Mouse (Mus musculus) hindbrain, embryonic 15.5 days (tissue): Measurements from ENCODE around the gene Parva. TPM values are rescaled to one million over a fixed set of nuclear protein-coding genes. Genes with fewer than 3 reads are reported as not detected.

Source experiments
- ATAC-seq: fragments of 200-750 bp; cut with Nextera tagmentation; 2 replicates; pipeline ENCODE4 v1.8.0; 2017; ENCODE audit warnings: low read depth, moderate number of reproducible peaks, moderate TSS enrichment; ENCODE audit not compliant: low FRiP score
- H3K27ac ChIP-seq: fragments of 300-500 bp; sonication (generic); replicated peaks from 2 replicates; pipeline ENCODE4 v1.5.1; 2015; ENCODE audit warnings: mild to moderate bottlenecking, inconsistent platforms
- H3K27me3 ChIP-seq: fragments of 300-500 bp; sonication (generic); 2 replicates; pipeline ENCODE4 v1.6.1; 2015; ENCODE audit warnings: control low read depth, inconsistent platforms
- H3K36me3 ChIP-seq: fragments of 300-500 bp; sonication (generic); 2 replicates; pipeline ENCODE4 v1.6.1; 2015; ENCODE audit warnings: control low read depth, inconsistent platforms
- H3K4me1 ChIP-seq: fragments of 300-500 bp; sonication (generic); replicated peaks from 2 replicates; pipeline ENCODE4 v1.6.1; 2015; ENCODE audit warnings: control low read depth, inconsistent platforms
- H3K4me2 ChIP-seq: fragments of 300-500 bp; sonication (generic); 2 replicates; pipeline ENCODE4 v1.6.1; 2015; ENCODE audit warnings: moderate library complexity, mild to moderate bottlenecking, inconsistent platforms
- H3K4me3 ChIP-seq: fragments of 300-500 bp; sonication (generic); 2 replicates; pipeline ENCODE4 v1.5.1; 2015; ENCODE audit warnings: mild to moderate bottlenecking, inconsistent platforms
- H3K9ac ChIP-seq: fragments of 300-500 bp; sonication (generic); 2 replicates; pipeline ENCODE4 v1.6.1; 2015; ENCODE audit warnings: inconsistent platforms
- H3K9me3 ChIP-seq: fragments of 300-500 bp; sonication (generic); 2 replicates; pipeline ENCODE4 v1.6.1; 2016; ENCODE audit warnings: control low read depth, inconsistent platforms
- WGBS: fragments of 180-500 bp; shearing (Covaris S2); methylation state at CpG from one replicate; pipeline ENCODE4 v1.1.7; 2015; 5-methylcytosine and 5-hydroxymethylcytosine counted together
- polyA plus RNA-seq: library from polyadenylated mRNA; unstranded; fragments of >200 nt; fragmentation: Nextera tagmentation; extraction: Ambion mirVana; gene quantifications from 2 replicates; pipeline ENCODE4 v1.2.1, GENCODE M21; 2015

Parva gene
- polyA plus RNA-seq, 1 experiment from 2014 or later: 27.7 TPM

DNA sequence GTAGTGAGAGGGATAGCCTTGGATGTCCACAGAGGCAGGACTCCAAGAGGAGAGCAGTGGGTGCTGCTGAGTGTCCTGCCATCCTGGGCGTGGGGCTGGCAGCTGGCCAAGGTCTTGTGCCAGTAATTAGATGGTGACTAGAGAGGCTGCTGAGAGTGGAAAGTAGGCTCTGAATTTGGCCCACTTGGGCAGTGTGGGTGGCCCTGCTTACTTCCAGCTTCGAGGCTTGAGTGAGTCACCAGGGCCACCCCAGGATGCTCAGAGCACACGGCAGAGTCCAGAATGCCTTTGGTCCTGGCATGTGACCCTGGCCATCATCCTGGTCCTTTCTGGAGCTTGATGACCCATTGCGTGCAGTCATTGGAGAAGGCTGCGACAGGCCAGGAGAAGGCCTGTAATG is 31.1 kb downstream of the Parva start:
- peaks cover 14% of the 10 kb centered on the region for H3K4me1 ChIP-seq

DNA sequence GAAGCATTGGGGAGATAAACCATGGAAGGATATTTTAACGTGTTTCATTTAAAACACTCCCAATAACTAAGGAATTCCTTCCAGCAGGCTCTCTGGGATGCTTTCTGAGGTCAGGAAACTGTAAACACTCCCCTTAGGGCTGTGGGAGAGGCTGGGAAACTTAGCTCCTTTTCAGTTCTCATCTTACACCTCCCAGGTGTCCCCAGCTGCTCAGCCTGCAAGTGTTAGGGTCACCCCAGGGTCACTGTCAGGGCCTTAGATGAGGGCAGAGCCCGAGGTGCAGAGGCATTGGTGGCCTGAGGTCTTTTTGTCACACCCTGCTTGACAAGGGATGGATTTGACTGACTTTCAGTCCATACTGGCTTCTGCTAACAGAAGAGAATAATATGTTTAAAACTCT is 35.8 kb downstream of the Parva start:
- ATAC-seq: no peak
- peaks cover 12% of the 10 kb centered on the region for H3K4me1 ChIP-seq
- WGBS: 18% methylated on average over 2 of the region's 2 CpGs
- H3K4me2 ChIP-seq: no peak overlapping the region
- no peaks in the 10 kb centered on the region for H3K9me3 ChIP-seq
- H3K9ac ChIP-seq: no peak overlapping the region
- no peak overlapping the region for H3K4me3 ChIP-seq
- no peaks in the 10 kb centered on the region for H3K36me3 ChIP-seq
- no peak overlapping the region for H3K27ac ChIP-seq
- no peaks in the 10 kb centered on the region for H3K27me3 ChIP-seq

More for the DNA sequence above, 31.1 kb downstream of the Parva start:
- Histone ChIP-seq H3K9me3 (no peaks in the 10 kb centered on the region), H3K27ac (no peak overlapping the region), H3K27me3 (no peaks in the 10 kb centered on the region), H3K36me3 (no peaks in the 10 kb centered on the region), H3K9ac (no peak overlapping the region), H3K4me2 (no peak overlapping the region), H3K4me3 (no peak overlapping the region)
- 75% methylated on average over 5 of the region's 5 CpGs for WGBS
- ATAC-seq: no peak

DNA sequence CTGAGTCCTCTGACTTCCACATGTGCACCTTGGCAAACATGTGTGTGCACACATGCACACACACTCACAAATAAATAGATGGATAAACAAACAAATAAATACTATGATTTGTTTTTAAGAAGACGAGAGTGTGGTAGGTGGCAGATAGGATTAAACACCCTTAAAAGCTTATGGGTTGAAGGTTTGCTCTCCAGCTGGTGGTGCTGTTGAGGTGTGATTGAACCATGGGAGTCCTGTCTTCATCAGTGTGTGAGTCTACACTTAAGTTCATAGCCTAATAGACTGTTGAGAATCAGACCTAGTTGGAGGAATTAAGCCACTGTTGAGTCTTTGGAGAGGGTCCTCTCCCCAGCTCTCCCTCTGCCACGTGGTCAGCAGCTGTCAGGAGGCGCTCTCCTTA is 38.6 kb downstream of the Parva start:
- H3K27me3 ChIP-seq: 0 out of 2 replicates have a peak, but pooled peaks cover 3% of the 10 kb centered on the region
- no peaks in the 10 kb centered on the region for H3K36me3 ChIP-seq
- peaks cover 11% of the 10 kb centered on the region for H3K4me1 ChIP-seq
- no peak overlapping the region for H3K27ac ChIP-seq
- no peak overlapping the region for H3K4me2 ChIP-seq
- no peaks in the 10 kb centered on the region for H3K9me3 ChIP-seq
- H3K4me3 ChIP-seq: no peak overlapping the region
- ATAC-seq: no peak
- H3K9ac ChIP-seq: no peak overlapping the region
- WGBS: 76% methylated on average over 3 of the region's 3 CpGs

- Histone ChIP-seq H3K4me1 (peaks cover 18% of the 10 kb centered on the region), H3K36me3 (no peaks in the 10 kb centered on the region), H3K27ac (no peak overlapping the region), H3K27me3 (0 out of 2 replicates have a peak, but pooled peaks cover 3% of the 10 kb centered on the region), H3K4me3 (no peak overlapping the region), H3K9ac (no peak overlapping the region), H3K4me2 (no peak overlapping the region), H3K9me3 (no peaks in the 10 kb centered on the region)
- ATAC-seq: no peak
- 65% methylated on average over 3 of the region's 3 CpGs for WGBS
Observed at GRCm38 (mm10) chr7:112466786-112467185, 39.5 kb downstream of the Parva start.

- WGBS: 23% methylated on average over 11 of the region's 11 CpGs
- no peak overlapping the region for H3K4me3 ChIP-seq
- H3K27me3 ChIP-seq: 0 out of 2 replicates have a peak, but pooled peaks cover 3% of the 10 kb centered on the region
- ATAC-seq: peak; percentile 76; the same call in 1 of the 2 replicates
- H3K4me2 ChIP-seq: no peak overlapping the region
- H3K4me1 ChIP-seq: peaks cover 19% of the 10 kb centered on the region
- H3K27ac ChIP-seq: peak overlapping the region; percentile 56
- H3K9ac ChIP-seq: peak overlapping the region; percentile 23; the same call in 1 of the 2 replicates
- H3K9me3 ChIP-seq: no peaks in the 10 kb centered on the region
- no peaks in the 10 kb centered on the region for H3K36me3 ChIP-seq
Observed at GRCm38 (mm10) chr7:112467687-112468111, 40.4 kb downstream of the Parva start.

GRCm38 (mm10) chr7:112469817-112470216 is 42.5 kb downstream of the Parva start:
- peak; percentile 50; the same call in 1 of the 2 replicates for ATAC-seq
- 0 out of 2 replicates have a peak, but pooled peaks cover 3% of the 10 kb centered on the region for H3K27me3 ChIP-seq
- H3K4me3 ChIP-seq: no peak overlapping the region
- no peak overlapping the region for H3K9ac ChIP-seq
- WGBS: 35% methylated on average over 5 of the region's 5 CpGs
- no peaks in the 10 kb centered on the region for H3K9me3 ChIP-seq
- H3K27ac ChIP-seq: no peak overlapping the region
- peaks cover 33% of the 10 kb centered on the region for H3K4me1 ChIP-seq
- H3K36me3 ChIP-seq: no peaks in the 10 kb centered on the region
- H3K4me2 ChIP-seq: no peak overlapping the region

GRCm38 (mm10) chr7:112471316-112471715 is 44.0 kb downstream of the Parva start:
- H3K4me3 ChIP-seq: no peak overlapping the region
- no peak overlapping the region for H3K4me2 ChIP-seq
- H3K36me3 ChIP-seq: no peaks in the 10 kb centered on the region
- H3K9me3 ChIP-seq: no peaks in the 10 kb centered on the region
- 51% methylated on average over 7 of the region's 7 CpGs for WGBS
- 0 out of 2 replicates have a peak, but pooled peaks cover 3% of the 10 kb centered on the region for H3K27me3 ChIP-seq
- peaks cover 33% of the 10 kb centered on the region for H3K4me1 ChIP-seq
- no peak overlapping the region for H3K27ac ChIP-seq
- H3K9ac ChIP-seq: no peak overlapping the region
- no peak for ATAC-seq

GRCm38 (mm10) chr7:112472024-112472707 is 44.9 kb downstream of the Parva start:
- WGBS: 84% methylated on average over 10 of the region's 10 CpGs

DNA sequence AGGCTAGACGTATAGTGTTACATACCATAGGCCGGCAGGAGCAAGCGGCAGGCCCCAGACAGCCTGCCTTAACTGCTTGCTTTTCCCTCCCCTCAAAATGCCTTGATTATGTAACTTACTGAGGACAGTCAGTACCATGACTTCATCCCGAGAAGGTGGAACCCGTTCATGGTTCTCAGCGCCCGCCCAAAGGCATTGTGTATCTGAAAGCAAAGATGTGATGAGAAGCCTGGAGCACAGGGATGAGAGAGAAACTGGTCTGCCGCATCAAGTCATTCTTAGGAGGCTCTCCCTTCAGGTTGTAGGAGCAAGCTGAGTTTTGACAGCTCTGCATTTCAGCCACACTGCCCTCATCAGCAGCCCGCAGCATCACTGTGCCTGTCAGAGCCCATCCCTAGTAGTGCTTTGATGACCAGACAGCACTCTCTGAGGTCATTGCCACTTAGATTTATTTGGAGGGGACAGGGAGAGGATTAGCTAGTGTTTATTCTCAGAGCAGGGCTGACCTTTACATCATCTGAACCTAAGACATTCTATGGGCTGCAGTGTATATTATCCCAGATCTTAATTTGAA is 45.5 kb downstream of the Parva start:
- no peak overlapping the region for H3K9ac ChIP-seq

More at GRCm38 (mm10) chr7:112472024-112472707, 44.9 kb downstream of the Parva start:
- Histone ChIP-seq H3K9ac (no peak overlapping the region), H3K36me3 (no peaks in the 10 kb centered on the region), H3K27me3 (0 out of 2 replicates have a peak, but pooled peaks cover 3% of the 10 kb centered on the region), H3K4me1 (peaks cover 33% of the 10 kb centered on the region), H3K4me2 (no peak overlapping the region), H3K9me3 (no peaks in the 10 kb centered on the region), H3K4me3 (no peak overlapping the region), H3K27ac (no peak overlapping the region)
- ATAC-seq: no peak

GRCm38 (mm10) chr7:112473649-112474435 is 46.5 kb downstream of the Parva start:
- H3K4me3 ChIP-seq: no peak overlapping the region
- peaks cover 22% of the 10 kb centered on the region for H3K4me1 ChIP-seq
- H3K27me3 ChIP-seq: 0 out of 2 replicates have a peak, but pooled peaks cover 3% of the 10 kb centered on the region
- 17% methylated on average over 14 of the region's 14 CpGs for WGBS
- no peaks in the 10 kb centered on the region for H3K36me3 ChIP-seq
- no peak overlapping the region for H3K27ac ChIP-seq
- peak; percentile 56; the same call in 1 of the 2 replicates for ATAC-seq
- no peaks in the 10 kb centered on the region for H3K9me3 ChIP-seq
- no peak overlapping the region for H3K4me2 ChIP-seq
- no peak overlapping the region for H3K9ac ChIP-seq

More for the DNA sequence above, 45.5 kb downstream of the Parva start:
- Histone ChIP-seq H3K36me3 (no peaks in the 10 kb centered on the region), H3K4me1 (peaks cover 28% of the 10 kb centered on the region), H3K27ac (no peak overlapping the region), H3K9me3 (no peaks in the 10 kb centered on the region), H3K27me3 (0 out of 2 replicates have a peak, but pooled peaks cover 3% of the 10 kb centered on the region), H3K4me2 (no peak overlapping the region), H3K4me3 (no peak overlapping the region)
- no peak for ATAC-seq
- 69% methylated on average over 9 of the region's 9 CpGs for WGBS

DNA sequence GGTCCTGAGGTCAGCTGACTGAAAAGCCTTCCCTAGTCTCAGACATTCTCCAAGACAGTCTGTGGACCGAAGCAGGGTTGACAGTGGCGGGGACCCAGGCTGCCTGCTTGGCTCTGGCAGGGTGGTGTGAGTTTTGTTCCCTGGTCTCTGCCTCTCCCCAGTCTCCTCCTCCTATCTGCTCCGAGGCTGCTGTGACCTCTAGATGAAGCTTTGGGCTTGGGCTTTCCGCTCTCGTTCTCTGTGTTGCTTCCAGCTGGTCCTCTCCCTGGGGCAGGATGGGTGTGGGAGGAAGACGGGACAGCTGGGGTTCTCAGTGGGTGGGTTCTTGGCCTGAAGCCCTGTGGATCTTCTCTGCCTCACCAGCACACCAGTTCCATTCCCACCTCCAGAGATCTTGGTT is 51.8 kb downstream of the Parva start:
- no peak overlapping the region for H3K4me3 ChIP-seq
- no peak overlapping the region for H3K4me2 ChIP-seq
- no peaks in the 10 kb centered on the region for H3K9me3 ChIP-seq
- no peak for ATAC-seq
- H3K4me1 ChIP-seq: peaks cover 9% of the 10 kb centered on the region
- H3K27me3 ChIP-seq: no peaks in the 10 kb centered on the region
- 56% methylated on average over 6 of the region's 6 CpGs for WGBS
- no peaks in the 10 kb centered on the region for H3K36me3 ChIP-seq
- H3K27ac ChIP-seq: 0 out of 2 replicates have a peak overlapping the region, but pooled peaks have one; percentile 4
- H3K9ac ChIP-seq: no peak overlapping the region

GRCm38 (mm10) chr7:112481031-112481430 is 53.7 kb downstream of the Parva start:
- Histone ChIP-seq H3K4me3 (no peak overlapping the region), H3K36me3 (no peaks in the 10 kb centered on the region), H3K4me1 (peaks cover 7% of the 10 kb centered on the region), H3K27ac (no peak overlapping the region), H3K9me3 (no peaks in the 10 kb centered on the region), H3K4me2 (no peak overlapping the region), H3K9ac (no peak overlapping the region), H3K27me3 (no peaks in the 10 kb centered on the region)
- ATAC-seq: no peak
- 95% methylated on average over 1 of the region's 1 CpGs for WGBS
